Mouse (Mus musculus) B cell, adult 2 months (primary cell): ENCODE measurements around the gene Abi3.

Source experiments
- DNase-seq, 2 experiments: peaks; one replicate each; pipeline ENCODE4 v3.0.0; 2022

Gene Abi3

DNA sequence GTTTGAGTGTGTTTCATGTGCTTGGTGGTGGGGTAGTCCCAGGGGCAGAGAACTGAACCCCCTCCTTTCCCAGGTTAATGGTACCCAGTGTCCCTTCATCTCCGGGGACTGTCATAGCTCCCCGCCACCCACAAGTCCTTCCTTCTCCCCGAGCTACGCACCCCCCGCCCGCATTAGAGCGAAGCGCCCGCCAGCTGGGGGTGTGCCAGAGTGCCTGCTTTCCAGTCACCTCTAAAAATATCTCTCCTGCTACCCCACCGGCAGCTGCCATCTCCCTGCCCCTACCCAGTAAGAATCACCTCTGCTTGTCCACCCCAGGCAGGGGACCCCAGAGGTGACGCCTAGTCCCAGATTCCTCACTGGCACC, 17.4 kb downstream of the Abi3 start:
- peak in 1 of 2 experiments; percentile 41 for DNase-seq

DNA sequence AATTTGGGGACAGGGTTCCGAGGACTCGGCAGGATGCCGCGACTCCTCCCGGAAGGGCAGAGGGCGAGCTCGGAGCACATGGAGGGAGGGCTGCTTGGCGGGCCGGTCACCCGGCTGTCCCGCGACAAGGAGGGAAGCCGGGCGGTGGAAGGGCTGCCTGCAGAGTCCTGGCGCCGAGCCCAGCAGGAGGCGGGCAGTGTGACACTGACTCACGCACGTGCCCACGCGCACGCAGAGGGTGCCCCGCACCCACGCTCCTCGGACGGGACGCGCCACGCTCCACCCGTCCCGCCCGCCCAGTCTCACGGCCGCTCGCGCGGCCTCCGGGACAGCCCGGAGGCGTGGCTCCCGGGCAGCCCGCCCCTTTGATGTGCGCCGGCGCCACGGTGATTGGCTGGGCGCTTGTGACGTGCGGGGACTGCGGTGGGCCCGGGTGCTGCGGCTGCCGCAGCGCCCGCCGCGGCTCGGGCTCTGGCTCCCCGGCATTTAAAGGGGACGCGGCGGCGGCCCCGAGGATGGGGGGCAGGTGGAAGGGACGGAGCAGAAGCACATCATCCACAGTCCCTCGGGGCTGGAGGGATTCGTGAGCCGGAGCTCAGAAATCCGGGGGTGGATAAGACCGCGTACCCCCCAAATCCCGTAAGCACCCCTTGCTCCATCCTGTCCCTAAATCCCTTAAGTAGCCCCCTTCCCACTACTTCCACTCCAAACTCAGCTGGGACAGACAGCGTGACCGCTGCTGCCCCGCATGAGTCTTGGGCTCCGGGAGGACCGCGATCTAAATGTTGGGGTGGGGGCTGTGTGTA, 18.0 kb downstream of the Abi3 start, which contains the start of gene Phospho1:
Phospho1 (plus strand) TSS at position 429 of the 806 bp plus-strand sequence.
- peak; percentile 82 for DNase-seq

DNA sequence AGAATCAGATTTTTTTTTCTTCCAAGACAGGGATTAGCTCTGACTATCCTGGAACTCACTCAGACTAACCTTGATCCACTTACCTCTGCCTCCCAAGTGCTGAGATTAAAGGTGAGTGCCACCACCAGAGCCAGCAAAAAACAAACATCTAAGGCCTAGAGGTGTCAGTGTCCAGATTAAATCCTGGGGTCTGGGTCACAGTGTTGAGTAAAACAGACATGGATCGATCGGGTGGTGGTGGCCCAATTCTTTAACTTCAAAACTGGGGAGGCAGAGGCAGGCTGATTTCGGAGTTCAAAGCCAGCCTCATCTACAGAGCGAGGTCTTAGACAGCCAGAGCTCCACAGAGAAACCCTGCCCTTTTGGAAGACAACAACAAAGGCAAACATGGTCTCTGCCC, 19.8 kb downstream of the Abi3 start:
- no peak for DNase-seq

- no peak for DNase-seq
These were observed 20.8 kb downstream of the Abi3 start for GRCm38 (mm10) chr11:95821511-95821910.

DNA sequence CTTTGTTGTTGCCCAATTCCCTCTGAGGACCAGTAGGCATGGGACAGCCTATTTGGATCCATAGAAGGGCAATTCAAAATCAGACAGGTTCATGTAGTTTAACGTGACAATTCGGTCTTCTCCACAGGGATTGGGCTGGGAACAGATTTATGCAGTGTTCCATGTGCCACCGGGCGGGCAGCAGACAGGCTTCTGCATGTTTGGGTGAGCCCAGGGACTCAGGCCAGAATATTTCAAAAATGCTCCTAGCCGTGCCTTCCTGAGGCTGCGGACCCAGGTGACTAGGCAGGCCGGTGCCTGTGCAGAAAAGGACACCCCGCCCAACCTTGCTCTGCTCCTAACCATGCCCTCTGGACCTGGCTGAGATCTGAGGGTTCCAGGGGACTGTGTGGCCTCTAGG, 23.1 kb downstream of the Abi3 start:
- no peak for DNase-seq

DNA sequence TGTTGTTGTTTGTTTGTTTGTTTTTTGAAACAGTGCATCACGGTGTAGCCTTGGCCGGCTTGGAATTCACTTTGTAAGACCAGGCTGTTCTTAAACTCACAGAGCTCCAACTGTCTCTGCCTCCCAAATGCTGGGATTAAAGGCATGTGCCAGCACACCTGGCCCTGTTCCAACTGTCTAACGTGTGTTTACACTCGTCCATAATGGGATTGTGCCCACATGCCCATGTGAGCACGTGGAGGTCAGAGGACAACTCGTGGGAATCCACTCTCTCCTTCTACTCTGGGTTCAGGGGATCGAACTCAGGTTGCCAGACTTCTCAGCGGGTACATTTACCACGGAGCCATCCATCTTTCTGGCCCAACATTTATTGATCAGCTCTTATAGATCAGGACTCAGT, 26.9 kb downstream of the Abi3 start:
- no peak for DNase-seq

DNA sequence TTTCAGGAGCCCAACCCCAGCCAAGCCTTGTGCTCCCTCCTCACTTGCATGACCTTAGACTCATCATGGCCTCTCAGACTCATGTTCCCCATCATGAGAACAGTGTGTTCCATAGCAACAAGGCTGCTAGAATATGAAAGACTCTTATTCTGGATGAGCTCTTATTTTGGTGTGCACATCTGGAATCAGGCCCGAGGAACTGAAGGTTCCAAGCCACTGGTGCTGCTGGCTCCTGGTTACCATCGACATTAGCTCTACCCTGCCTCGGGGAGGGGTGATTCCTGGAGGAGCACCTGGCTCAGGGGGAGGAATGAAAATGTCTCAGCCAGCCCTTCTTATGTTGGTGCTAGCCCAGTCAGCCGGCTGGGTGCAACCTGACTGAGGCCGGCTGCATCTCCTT, 27.4 kb downstream of the Abi3 start:
- DNase-seq: no peak

DNA sequence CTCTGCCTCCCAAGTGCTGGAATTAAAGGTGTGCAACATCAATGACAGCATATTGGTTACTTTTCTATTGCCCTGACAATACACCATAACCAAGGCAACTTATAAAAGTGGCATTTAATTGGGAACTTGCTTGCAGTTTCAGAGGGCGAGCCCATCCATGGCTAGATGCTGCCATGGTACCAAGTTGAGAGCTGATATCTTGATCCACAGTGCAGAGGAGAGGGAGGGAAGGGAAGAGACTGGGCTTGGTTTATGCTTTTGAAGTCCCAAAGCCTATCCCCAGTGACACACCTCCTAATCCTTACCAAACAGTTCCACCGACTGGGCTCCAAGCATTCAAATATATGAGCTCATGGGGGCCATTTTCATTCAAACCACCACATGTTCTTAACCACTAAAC, 28.2 kb downstream of the Abi3 start:
- no peak for DNase-seq

DNA sequence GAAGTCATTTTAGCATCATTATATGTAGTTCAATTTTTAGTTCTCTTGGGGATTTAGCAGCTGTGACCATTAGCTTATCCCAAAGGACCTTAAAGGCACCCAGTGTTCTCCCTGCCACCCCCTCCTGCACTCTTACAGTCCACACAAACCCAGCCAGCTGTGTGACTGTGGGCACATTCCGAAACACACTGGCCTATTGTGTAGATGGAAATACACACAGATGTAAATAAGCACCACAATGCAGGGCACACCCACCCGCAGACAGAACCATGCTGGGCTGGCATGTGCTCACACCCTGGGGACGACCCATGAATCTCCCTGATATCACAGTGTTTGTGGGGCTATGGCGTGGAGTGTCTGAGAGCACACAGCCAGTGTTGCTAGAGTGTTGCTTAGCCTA, 30.1 kb downstream of the Abi3 start:
- no peak for DNase-seq

DNA sequence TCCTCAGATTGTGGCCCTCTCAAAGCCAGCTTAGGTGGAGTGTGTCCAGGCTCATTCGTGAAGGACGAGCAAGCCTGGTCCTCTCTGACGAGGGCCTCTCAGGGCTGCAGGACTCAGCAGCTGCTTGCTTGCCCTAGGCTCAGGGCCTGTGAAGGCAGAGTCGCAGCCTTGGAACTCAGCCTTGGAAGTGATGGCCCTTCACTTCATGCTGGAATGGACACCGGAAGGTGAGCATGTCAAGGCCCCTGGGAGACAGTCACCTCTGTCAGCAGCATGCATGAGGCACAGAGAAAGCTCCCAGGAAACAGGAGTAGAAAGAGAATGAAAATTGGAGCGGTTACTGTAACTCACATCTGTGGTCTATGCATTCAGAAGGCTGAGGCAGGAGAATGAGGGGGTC, 30.5 kb downstream of the Abi3 start:
- DNase-seq: no peak

- no peak for DNase-seq
These were observed 31.4 kb downstream of the Abi3 start for GRCm38 (mm10) chr11:95810828-95811227.

- DNase-seq: no peak
These were observed 32.7 kb downstream of the Abi3 start for GRCm38 (mm10) chr11:95809603-95810002.

DNA sequence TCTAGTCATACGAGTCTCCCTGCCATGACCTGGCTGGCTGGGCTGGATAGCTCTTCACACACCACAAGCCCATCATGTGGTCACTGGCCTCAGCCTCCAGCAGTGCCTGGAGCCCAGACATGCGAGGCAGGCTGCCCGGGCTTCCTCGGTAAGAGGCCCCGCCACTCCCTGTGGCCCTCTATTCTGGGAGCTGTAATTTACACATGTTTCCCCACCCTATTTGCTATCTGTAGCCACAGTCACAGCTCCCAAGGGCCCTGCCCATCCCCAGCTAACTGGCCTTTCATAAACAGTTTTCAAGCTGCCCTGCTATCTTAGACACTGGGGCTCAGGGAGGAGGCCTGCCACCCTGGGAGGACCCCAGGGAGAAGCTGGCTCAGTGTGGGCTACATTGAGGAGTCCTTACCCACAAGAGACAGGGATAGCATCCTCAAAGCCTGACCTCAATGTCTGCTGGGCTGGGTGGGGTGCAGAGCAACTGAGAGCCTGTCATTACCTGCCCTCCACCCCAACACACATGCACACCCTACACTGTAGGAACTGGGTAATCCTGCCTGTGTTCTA, 33.7 kb downstream of the Abi3 start:
- no peak for DNase-seq

- DNase-seq: no peak
These were observed 34.4 kb downstream of the Abi3 start for GRCm38 (mm10) chr11:95807884-95808283.

DNA sequence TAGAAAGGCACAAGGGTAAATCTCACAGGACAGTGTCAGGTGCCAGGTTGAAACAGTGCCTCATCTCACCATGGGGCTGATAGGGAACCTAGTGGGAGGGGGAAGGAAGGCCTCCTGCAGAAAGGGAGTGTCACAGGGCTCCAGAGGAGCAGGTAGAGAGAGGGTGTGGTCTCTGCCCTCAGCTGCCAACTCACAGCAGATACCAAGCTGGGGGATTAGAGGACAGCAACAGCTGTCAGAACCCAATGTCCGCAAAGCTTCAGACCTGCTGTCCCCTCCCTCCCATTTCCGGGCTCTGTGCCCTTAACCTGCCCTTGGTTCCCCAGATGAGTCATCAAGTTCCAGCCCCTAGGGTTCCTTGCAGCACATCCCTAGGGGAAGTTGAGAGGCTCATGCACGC, 36.7 kb downstream of the Abi3 start:
- DNase-seq: no peak

DNA sequence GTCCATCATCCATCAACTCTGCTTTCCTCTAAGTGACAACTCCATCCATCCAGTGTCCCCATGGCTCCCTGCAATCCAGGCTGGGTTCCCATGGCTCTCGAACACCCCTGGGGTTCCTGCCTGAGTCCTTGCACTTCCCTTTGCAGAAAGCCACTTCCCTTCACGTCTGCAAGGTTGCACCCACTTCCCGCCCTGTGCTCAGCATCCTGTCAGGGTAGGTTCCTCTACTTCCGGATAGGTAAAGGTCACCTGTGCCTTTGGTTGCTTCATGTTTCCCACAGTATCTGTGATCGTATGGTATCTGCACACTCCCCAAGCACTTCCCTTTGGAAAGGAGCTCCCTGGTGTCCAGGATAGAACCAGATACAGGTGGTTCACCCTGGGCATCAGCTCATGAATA, 37.3 kb downstream of the Abi3 start:
- no peak for DNase-seq

DNA sequence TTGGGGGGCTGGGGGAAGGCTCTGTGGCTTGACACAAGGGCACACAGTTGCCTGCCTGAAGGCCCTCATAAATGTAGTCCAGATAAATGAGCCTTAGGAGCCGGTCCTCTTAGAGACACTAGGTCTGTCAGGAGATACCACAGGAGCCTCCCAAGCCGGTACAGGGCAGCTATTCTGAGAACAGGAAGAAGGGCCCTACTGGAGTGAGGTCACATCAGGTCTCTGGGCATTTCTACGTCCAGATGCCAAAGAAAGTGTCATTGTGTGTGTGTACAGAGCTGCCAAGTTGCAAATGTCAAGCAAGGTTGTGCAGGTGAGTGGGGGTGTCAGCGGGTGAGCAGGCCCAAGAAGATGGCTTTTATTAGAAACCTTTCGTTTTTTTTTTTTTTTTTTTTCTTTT, 46.7 kb downstream of the Abi3 start:
- DNase-seq: no peak

DNA sequence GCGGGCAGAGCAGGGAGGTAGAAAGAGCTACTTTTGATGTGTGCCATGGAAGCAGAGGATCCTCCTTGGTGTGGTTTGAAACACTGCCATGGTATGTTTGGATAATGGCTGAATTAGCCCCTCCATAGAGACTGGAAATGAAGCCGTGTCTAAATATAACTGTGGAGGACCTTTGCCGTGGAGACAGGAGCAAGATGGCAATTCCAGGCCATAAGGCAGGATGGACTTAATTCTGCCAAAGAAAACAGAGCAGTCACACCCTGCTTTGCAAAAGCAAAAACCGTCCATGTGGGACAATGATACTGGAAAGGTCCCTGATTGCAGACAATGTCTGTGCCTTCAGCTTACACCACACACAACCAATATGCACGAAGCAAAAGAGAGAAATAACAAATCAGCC, 48.1 kb downstream of the Abi3 start:
- DNase-seq: no peak

DNA sequence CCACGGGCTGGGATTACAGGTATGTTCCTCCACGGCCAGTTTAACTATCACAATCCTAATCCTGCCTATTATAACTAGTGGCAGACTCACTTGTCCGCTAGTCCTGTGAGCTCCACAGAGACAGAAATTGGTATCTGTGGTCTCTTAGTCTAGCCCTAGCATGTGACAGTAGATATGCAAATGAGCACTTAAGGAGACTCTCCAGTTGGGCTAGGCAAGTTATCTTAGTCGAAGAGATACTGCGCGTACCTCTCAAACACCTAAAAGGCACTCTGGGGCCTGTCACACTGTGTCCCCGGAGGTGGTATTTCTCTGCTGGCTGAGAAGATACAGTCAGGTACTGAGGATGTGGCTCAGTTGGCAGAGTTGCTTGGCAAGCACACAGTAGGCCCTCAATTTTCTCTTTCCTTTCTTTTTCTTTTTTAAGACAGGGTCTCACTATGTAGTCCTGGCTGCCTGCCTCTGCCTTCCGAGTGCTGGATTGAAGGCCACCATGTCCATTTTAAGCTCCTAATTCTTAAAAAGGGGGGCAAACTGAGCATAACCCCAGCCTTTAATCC, 49.2 kb downstream of the Abi3 start:
- DNase-seq: no peak

- no peak for DNase-seq
These were observed 50.5 kb downstream of the Abi3 start for GRCm38 (mm10) chr11:95791787-95792186.

- no peak for DNase-seq
These were observed 52.8 kb downstream of the Abi3 start for GRCm38 (mm10) chr11:95789451-95789891.

- DNase-seq: no peak
These were observed 55.8 kb downstream of the Abi3 start for GRCm38 (mm10) chr11:95786511-95786910.

DNA sequence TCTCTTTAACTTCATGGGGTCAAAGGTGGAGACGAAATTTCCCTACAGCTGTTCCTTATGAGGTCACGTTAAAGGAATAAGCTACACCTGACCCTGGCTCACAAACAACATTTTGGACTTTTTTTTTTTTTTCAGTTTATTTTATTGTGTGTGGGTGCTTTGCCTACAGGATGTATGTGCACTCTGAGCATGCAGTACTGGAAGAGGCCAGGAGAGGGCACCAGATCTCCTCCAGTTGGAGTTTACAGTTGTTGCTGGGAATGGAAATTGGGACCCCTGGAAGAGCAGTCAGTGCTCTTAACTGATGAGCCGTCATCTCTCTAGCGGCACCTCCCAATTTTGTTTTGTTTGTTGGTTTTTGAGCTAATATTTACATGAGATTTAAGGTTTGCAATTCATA, 56.6 kb downstream of the Abi3 start:
- DNase-seq: peak; percentile 26 to 35

DNA sequence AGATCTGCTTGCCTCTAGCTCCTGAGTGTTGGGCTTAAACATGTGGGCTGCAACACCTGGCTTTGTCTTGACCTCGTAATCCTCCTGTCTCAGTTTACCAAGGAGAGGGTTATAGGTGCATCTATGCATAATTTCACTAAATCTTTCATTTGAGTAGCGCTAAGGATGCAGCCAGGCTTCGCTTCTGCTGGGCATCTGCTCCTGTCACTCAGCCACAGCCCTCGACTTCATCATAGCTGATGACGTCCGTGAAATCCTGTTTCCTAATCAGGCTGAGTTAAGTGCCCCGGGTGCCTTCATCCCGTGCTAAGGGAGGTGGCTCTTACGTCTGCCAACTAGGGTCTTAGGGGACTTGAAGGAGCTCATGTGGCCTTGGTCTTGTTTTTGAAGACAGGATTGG, 58.3 kb downstream of the Abi3 start:
- DNase-seq: no peak

DNA sequence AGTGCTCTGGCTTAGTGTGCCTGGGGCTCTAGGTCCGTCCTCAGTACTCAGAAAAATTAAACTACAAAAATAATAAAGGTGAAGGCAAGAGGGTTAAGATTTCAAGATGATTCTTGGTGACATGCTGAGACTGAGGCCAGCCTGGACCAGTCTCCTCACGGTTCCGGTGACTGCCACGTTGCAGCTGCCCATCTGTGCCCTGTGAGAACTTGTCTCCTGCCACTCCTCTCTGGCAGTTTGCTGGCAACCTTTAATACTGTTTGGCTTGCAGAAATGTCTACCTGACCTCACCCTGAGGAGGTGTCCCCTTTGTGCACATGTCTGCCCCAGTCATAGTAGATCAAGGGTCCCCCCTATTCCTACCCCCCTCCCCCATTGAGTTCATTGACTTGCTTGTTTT, 58.8 kb downstream of the Abi3 start:
- no peak for DNase-seq
